Mouse (Mus musculus) WW6 (cell line): Measurements from ENCODE around the gene Scamp3.

Source experiments
- DNase-seq: peaks from one replicate; pipeline ENCODE4 v3.0.0-alpha.2; 2013; ENCODE audit warnings: low read depth, low spot score

Scamp3 gene

DNA sequence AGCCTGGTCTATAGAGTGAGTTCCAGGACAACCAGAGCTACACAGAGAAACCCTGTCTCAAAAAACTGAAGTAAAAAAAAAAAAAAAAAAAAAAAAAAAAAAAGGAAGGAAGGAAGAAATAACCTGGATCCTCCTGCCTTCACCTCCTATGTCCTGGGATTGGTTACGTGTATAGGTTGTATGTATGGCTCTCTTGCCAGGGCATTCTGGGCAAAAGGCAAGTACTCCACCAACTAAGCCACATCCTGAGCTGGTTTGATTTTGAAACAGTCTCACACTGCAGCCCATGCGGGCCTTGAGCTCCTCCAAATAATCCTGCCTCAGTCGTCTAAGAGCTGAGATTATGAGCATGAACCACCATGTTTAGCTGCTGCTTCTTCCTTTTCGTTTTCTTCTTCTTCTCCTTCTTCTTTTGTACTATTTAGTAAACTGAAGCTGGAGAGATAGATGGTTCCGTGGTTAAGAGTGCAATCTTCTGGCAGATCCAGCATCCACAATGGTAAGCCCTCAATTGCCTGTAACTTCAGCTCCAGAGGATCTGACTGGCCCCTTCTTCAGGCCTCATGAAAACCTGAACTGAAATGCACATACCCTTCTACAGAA is 13.5 kb upstream of the Scamp3 start:
- DNase-seq, result no peak

- DNase-seq, result peak; percentile 85
Observed at GRCm38 (mm10) chr3:89164506-89165267, 12.6 kb upstream of the Scamp3 start, which contains the start of gene Clk2. Clk2 (plus strand) TSS chr3:89164795.

DNA sequence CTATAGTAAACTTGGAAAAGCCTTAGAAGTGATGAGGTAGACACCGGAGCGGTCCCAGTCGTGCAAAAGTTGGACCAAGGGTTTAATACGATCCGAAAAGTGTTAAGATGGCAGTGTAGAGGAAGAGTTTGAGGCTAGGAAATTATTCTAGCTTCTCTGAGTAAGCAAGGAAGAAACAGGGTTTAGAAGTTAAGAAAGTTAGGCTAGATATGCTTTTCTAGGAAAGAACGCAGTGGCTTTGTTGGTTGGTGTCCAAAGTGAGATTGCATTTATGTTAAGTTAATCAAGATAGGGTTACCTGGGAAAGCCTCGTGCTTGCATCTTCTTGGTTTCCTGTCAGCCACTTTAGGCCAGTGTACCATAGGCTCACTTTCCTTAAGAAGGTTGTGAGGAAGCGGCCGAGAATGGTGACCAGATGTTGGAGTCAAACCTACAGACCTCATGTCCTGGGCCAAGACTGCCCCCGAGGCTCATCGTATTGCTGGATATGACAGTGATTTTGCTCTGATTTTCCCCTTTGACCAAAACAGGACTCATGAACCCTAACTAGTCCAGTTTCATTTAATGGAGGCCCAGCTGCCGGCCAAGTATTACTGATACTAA is 11.9 kb upstream of the Scamp3 start:
- DNase-seq, result no peak

DNA sequence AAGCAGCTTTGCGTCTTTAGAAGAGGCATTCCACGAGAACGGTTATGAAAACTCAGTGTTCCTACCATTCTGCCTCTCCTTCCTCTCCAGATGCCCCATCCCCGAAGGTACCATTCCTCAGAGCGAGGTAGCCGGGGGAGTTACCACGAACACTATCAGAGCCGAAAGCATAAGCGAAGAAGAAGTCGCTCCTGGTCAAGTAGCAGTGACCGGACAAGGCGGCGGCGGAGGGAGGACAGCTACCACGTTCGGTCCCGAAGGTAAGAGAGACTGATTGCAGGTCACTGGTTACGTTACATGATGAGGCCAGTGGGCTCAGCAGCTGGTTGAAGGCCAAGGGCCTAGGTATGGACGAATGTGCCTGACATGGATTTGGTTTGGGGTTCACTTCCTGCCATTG is 10.3 kb upstream of the Scamp3 start:
- no peak for DNase-seq

DNA sequence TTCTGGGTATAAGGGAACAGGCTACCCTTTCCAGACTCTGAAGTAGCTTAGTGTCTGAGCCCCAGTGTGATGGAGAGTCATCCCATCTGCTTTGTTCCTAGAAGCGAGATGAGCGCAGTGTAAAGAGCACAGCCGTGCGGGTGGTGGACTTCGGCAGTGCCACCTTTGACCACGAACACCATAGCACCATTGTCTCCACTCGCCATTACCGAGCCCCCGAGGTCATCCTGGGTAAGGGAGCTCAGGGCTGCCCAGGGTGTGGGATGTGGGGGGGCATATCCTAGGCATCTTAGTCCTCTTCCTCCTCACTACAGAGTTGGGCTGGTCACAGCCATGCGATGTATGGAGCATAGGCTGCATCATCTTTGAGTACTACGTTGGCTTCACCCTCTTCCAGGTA is 2.4 kb upstream of the Scamp3 start:
- DNase-seq, result no peak

DNA sequence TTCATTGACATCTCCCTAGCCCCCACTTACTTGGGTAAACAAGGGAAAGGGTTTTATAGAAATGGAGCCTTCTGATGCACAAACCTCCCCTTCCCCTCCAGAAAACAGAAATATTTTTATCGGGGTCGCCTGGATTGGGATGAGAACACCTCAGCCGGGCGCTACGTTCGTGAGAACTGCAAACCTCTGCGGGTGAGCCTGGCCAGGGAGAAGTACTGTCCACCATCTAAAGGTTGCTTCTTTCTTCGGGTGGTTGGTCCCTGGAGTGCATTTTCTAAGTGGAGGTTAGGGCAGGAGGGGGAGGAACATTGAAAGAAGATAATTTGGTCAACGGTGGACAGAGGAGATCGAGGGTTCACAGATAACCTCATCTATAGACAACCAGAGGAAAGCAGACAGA is 1.7 kb upstream of the Scamp3 start:
- no peak for DNase-seq

- no peak for DNase-seq
Observed at GRCm38 (mm10) chr3:89176421-89176820, 852 bp upstream of the Scamp3 start.

DNA sequence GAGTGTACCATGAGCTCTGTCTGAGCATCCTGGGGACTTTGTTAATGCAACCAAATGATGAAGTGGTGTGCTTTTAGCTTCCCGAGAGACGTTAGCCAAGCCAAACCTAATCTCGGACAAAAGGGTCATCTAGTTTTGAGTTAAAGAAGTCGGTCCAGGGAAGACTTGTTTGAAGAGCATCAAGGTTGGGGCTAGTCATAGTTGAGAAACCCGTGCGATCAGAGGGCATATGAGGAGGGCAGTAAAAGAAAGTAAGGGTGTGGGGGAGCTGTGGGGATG is 773 bp downstream of the Scamp3 start:
- no peak for DNase-seq

GRCm38 (mm10) chr3:89179056-89179455 is 1.8 kb downstream of the Scamp3 start:
- no peak for DNase-seq

DNA sequence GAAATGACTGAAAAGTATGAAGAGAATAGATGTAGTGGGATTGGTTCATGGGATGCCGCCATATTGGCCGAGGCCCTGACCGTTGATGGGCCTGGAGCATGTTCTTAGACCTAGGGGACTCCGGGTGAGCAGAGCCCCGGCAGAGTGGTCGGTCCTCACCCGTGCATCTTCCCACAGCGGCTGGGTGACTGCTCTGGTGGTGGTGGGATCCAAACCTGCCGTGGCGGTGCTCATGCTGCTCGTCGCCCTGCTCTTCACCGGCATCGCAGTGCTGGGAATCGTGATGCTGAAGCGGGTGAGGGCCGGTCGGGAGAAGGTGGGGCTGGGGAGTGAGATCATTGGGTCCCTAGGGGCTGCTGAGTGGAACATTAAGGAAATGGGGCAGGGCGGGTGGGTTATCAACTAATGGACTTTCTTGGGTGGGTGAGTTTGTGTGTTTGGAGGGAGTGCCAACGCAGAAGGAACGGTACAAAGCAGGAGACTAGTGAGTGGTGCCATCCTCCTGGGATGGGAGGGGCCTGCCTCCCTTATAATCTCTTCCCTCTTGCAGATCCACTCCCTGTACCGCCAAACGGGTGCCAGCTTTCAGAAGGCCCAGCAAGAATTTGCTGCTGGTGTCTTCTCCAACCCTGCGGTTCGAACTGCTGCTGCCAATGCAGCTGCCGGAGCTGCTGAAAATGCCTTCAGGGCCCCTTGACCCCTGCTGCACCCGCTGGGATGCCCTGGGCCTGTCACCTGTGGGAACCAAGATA is 4.7 kb downstream of the Scamp3 start:
- DNase-seq, result no peak

GRCm38 (mm10) chr3:89182531-89183057 is 5.3 kb downstream of the Scamp3 start:
- DNase-seq, result no peak

DNA sequence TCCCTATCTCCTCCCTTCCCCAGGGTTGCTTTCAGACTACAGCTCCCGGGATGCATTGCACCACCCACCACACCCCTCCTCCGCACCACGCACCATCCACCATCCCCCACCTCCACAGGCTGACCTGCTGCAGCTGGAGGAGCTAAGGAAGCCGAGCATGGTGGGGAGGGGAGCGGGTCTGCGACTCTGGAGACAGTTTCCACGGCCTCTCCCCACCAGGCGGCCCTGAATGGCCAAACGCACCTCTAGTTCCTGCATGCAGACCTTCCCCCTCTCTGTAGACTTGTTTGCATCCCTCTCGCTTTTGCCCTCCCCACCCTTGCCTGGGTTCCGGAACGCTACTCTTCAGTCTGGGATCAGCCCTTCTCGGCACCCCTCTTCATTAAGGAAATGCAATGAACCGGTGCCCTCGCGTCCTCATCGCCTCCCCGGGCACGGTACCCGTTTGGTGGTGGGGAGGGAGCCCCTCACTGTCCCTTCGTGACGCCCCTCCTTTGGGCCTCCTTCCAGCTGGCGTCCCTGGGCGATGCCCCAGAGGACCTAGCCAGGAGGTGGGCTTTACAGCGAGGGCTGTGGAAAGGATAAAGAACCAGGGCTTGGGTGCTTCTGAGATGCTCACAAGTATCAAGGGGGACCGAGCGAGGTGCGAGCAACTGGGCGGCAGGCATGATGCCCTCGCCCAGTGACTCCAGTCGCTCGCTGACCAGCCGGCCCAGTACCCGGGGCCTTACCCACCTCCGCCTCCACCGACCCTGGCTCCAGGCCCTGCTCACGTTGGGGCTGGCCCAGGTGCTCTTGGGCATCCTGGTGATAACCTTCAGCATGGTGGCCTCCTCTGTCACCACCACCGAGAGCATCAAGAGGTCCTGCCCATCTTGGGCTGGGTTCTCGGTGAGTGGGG is 6.0 kb downstream of the Scamp3 start, which contains the start of gene Fam189b:
TSS of gene Fam189b (plus strand) at position 86 of the 901 bp plus-strand sequence.
- peak; percentile 79 for DNase-seq

DNA sequence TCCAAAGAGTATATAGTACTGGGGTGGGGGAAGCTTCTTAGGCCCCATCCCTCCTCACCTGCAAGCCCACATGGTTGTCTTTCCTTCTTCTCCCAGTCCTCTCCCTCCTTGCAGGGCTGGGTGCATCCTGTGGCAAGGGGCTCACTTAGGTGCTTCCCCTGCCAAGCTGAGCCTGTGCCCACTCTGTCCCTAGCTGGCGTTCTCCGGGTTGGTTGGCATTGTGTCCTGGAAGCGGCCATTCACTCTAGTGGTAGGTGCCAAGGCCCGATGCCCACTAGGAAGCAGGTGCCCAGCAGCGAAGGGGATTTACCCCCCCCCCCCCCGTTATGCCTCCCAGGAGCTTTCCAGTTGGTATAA is 6.7 kb downstream of the Scamp3 start:
- no peak for DNase-seq

DNA sequence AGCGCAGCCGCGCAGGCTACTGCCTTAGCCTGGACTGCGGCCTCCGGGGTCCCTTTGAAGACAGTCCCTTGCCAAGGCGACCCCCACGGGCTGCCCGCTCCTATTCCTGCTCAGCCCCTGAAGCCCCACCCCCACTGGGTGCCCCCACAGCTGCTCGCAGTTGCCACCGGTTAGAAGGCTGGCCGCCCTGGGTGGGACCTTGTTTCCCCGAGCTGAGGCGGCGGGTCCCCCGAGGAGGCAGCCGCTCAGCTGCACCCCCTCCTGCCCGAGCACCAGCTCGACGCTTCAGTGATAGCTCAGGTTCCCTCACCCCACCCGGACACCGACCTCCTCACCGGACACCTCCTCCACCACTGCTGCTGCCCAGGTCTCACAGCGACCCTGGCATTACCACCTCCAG is 9.9 kb downstream of the Scamp3 start:
- DNase-seq, result no peak

DNA sequence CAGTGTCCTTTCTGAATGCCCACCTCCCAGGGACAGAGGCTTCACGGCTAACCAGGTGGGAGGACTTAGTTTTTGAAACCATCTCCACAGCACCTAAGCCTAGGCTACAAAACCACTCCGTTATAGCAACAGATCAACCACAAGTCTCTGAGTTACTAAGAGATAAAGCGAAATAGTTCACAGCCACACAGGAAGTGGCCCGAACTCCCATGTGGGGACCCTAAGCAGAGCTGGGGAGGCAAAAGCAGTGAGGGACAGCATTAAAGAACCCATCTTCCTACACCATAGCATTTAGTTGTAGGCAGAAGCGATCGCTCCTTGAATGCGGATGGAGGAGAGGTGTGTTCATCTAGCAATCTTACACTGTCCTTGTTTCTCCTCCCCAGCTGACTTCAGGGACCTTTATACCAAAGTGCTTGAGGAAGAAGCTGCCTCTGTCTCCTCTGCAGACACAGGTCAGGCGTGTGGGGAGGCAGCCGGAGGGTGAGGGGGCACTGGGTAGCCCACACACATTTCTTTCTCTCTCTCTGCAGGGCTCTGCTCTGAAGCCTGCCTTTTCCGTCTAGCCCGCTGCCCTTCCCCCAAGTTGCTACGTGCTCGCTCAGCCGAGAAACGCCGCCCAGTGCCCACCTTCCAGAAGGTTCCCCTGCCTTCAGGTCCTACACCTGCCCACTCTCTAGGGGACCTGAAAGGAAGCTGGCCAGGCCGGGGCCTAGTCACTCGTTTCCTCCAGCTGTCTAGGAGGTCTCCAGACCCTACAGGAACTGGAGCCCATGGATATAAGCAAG is 10.6 kb downstream of the Scamp3 start:
- no peak for DNase-seq

DNA sequence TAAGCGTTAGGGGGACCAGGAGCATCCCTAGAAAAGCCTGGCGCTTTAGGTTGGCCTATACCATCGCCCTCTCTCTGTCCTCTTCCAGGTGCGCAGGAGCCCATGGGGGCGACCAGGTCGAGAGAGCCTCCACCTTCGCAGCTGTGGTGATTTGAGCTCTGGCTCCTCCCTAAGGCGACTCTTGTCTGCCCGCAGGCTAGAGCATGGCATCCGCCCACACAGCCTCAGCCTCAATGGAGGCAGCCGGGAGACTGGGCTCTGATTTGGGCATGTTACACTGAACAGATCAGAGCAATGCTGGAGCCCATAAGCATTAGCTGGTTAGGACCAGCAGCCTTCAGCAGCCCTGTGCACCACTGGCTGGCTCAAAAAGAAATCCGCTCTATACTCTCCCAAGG is 11.2 kb downstream of the Scamp3 start:
- no peak for DNase-seq

DNA sequence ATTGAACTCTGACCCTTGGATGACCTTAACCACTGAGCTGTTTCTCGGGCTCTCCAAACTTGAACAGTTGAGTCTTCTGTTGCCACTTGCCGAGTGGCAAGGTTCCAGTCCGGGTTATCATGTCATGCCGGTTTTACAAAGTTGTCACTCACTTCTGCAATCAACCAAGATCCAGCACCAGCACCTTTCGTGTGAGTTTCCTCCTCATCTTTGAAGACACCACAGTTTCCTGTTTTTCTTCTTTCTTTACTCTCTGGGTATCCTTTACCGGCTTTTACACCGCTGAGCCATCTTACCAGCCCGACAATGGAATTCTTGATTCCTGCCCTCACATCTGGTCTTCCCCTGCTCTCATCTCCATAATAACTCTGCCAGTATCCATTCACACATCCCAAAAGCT is 13.2 kb downstream of the Scamp3 start:
- DNase-seq, result no peak

- DNase-seq, result no peak
Observed at GRCm38 (mm10) chr3:89193351-89193750, 16.1 kb downstream of the Scamp3 start.

DNA sequence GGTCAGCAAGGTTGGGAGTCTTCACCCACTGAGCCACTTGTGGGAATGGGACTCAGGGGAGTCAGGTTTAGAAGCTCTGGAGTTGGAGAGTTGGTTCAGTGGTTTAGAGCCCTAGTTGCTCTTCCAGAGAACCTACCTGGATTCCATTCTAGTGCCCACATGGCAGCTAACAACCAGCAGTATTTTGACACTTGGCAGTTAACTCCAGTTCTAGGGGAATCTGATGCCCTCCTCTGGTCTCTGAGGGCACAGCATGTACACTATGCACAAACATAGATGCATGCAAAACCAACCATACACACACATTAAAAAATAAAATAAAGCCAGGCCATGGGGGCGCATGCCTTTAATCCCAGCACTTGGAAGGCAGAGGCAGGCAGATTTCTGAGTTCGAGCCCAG is 16.6 kb downstream of the Scamp3 start:
- DNase-seq, result no peak
